Mouse (Mus musculus): ENCODE measurements around the gene Ccdc85c. TPM values are rescaled to one million over a fixed set of nuclear protein-coding genes. Genes with fewer than 3 reads are reported as not detected.

Gene Ccdc85c
- polyA plus RNA-seq, 1 experiment = 100 TPM

- Histone ChIP-seq H3K27me3 (ENCODE audit: control insufficient read depth, insufficient read depth, low read length) (no peaks in the 10 kb centered on the region), H3K27ac (ENCODE audit: insufficient read depth, low read depth, low read length) (no peak overlapping the region)
Measured at GRCm38 (mm10) chr12:108284455-108285224, 9.4 kb upstream of the Ccdc85c start.

DNA sequence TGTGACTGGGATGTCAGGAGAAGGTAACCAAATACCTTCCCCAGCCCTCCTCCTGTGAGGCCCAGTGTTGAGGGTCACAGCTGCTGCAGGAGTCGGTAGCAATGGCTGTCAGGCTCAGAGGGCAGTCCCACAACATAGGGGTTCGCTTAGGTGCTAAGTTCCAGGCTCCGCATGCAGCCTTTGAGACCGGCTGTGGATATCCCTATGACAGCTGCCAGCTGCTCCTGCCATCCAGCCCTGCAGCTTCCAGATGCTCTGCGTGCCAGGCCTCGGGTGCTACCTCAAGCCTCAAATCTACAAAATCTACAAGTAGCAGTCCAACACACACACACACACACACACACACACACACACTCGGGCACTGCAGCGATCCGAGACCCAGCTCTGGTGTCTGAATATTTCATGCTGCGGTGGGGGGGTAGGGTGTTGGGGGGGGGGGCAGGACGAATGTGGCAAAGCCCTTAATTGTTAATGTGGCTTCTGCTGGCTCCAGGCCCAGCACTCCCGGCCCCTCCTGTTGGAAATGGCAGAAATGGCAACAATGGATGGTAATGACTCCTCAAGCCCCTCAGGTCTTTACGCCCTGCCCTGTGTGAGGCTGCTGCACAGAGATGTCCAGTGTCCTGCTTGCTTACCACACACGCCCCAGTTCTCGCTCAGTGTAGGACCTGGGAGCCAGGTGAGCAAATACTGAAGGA, 3.1 kb upstream of the Ccdc85c start:
- Histone ChIP-seq H3K27ac (ENCODE audit: insufficient read depth, low read depth, low read length) (no peak overlapping the region), H3K27me3 (ENCODE audit: control insufficient read depth, insufficient read depth, low read length) (no peaks in the 10 kb centered on the region), H3K36me3 (ENCODE audit: control insufficient read depth, insufficient read depth, low read length) (no peaks in the 10 kb centered on the region), H3K4me3 (ENCODE audit: low read depth, low read length) (no peak overlapping the region), H3K4me1 (ENCODE audit: control insufficient read depth, insufficient read depth, insufficient read length, low read length) (peaks cover 2% of the 10 kb centered on the region)
- WGBS = 86% methylated on average over 15 of the region's 15 CpGs
- TF ChIP-seq CTCF (IDR thresholded peaks at IDR 0.05; ENCODE audit: extremely low read depth, insufficient read length, insufficient replicate concordance, low read depth, low read length) (no peak), POLR2A (IDR thresholded peaks at IDR 0.05; ENCODE audit: low read depth, low read length) (no peak)

More at GRCm38 (mm10) chr12:108284455-108285224, 9.4 kb upstream of the Ccdc85c start:
- H3K36me3 ChIP-seq (ENCODE audit: control insufficient read depth, insufficient read depth, low read length) = no peaks in the 10 kb centered on the region
- no peaks in the 10 kb centered on the region; the same call in 1 of the 2 replicates for H3K4me1 ChIP-seq (ENCODE audit: control insufficient read depth, insufficient read depth, insufficient read length, low read length)
- no peak for TF ChIP-seq POLR2A (IDR thresholded peaks at IDR 0.05; ENCODE audit: low read depth, low read length)
- no peak overlapping the region for H3K4me3 ChIP-seq (ENCODE audit: low read depth, low read length)
- 70% methylated on average over 14 of the region's 14 CpGs for WGBS

DNA sequence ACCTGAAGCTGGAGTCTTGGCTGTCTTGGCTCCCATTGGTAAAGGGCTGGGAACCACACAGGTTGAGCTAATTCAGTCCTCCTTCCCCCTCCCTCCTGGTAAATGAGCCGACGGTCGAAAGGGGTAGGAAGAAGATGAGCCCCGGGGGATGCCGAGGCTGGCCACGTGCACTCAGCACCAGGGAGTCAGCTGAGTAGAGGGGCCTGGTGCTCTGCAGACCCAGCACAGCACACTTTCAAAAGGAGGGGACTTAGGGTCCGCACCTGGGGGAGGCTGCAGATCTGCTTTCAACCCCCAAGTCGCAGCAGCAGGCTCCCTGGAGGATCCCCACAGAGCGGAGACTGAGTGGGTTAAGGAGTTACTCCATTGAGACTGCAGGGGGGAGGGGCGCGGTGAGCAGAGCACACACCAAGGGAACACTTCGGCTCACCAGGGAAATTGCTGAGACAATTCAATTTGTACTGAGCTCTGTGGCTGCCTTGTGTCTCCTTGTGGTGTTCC, 2.2 kb upstream of the Ccdc85c start:
- Histone ChIP-seq H3K27ac (ENCODE audit: insufficient read depth, low read depth, low read length) (no peak overlapping the region), H3K4me3 (ENCODE audit: low read depth, low read length) (no peak overlapping the region), H3K27me3 (ENCODE audit: control insufficient read depth, insufficient read depth, low read length) (no peaks in the 10 kb centered on the region), H3K4me1 (ENCODE audit: control insufficient read depth, insufficient read depth, insufficient read length, low read length) (peaks cover 2% of the 10 kb centered on the region), H3K36me3 (ENCODE audit: control insufficient read depth, insufficient read depth, low read length) (no peaks in the 10 kb centered on the region)
- 77% methylated on average over 12 of the region's 12 CpGs for whole genome bisulfite sequencing
- TF ChIP-seq POLR2A (IDR thresholded peaks at IDR 0.05; ENCODE audit: low read depth, low read length) = no peak
- TF ChIP-seq CTCF (IDR thresholded peaks at IDR 0.05; ENCODE audit: extremely low read depth, insufficient read length, insufficient replicate concordance, low read depth, low read length) = no peak

DNA sequence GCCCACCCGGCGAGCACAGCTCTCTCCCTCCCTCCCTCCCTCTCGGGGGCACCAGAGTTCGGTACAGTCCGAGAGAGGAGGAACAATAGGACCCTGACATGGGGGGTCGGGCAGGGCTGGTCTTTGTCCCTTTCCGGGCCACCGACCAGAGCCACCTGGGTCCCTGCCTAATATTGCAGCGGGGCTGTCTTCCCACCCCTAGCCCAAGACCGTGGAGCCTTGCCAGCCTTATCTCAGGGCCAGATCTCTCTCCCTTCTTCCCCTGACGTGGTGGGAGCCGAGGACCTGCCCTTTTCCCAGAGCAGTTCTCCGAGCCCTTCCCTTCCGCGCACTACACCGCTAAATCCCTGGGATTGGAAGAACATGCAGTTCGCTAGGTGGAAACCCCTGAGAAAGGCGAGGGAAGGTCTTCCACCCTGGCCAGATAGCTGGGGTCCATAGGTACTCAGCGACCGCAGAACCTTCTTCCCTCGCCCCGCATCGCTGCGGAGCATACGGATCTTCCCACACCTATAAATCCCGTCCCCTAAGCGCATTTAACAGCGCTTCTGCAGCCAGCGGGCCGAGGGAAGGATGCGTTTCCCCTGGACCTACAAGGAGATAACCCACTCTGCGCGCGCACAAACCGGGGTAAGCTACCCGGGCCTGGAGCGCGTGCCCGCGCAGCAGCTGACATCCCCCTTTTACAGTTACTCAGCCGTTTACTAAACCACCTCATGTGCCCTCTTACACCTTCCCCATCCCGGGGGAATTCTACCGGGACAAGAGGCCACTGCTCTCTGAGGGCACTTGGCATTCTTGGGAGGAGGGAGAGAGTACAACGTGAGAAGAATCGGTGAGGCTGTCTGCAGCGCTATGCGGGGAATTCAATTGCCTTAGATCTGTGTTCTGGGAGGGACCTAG, 946 bp upstream of the Ccdc85c start:
- H3K4me1 ChIP-seq (ENCODE audit: control insufficient read depth, insufficient read depth, insufficient read length, low read length) = peaks cover 6% of the 10 kb centered on the region
- TF ChIP-seq POLR2A (IDR thresholded peaks at IDR 0.05; ENCODE audit: low read depth, low read length) (0 out of 2 replicates have a peak, but pooled peaks have one; percentile 0), CTCF (IDR thresholded peaks at IDR 0.05; ENCODE audit: extremely low read depth, insufficient read length, insufficient replicate concordance, low read depth, low read length) (no peak)
- H3K36me3 ChIP-seq (ENCODE audit: control insufficient read depth, insufficient read depth, low read length) = no peaks in the 10 kb centered on the region
- H3K4me3 ChIP-seq (ENCODE audit: low read depth, low read length) = peak overlapping the region; percentile 64
- WGBS = 2% methylated on average over 47 of the region's 47 CpGs
- H3K27ac ChIP-seq (ENCODE audit: insufficient read depth, low read depth, low read length) = no peak overlapping the region
- no peaks in the 10 kb centered on the region for H3K27me3 ChIP-seq (ENCODE audit: control insufficient read depth, insufficient read depth, low read length)

DNA sequence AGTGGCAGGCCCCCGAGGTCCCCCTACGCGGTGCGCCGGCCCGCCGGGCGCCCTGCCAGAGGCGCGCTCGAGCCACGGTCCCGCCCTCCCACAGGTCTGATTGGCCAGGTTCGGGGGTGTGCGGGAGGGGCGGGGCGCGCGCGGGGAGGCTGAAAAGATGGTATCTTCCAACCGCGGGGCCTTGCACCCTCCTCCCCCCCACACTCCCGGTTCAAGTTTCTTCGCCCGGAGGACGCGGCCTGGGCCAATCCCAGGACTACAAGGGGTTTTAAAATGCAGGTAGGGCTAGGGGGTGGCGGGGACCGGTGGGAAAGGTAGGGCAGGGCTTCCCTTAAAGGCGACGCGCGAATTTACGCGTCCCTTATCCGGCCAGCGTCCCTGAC, 274 bp upstream of the Ccdc85c start:
- H3K36me3 ChIP-seq (ENCODE audit: control insufficient read depth, insufficient read depth, low read length) = no peaks in the 10 kb centered on the region
- no peak overlapping the region for H3K27ac ChIP-seq (ENCODE audit: insufficient read depth, low read depth, low read length)
- peaks cover 7% of the 10 kb centered on the region for H3K4me1 ChIP-seq (ENCODE audit: control insufficient read depth, insufficient read depth, insufficient read length, low read length)
- TF ChIP-seq CTCF (IDR thresholded peaks at IDR 0.05; ENCODE audit: extremely low read depth, insufficient read length, insufficient replicate concordance, low read depth, low read length) (no peak), POLR2A (IDR thresholded peaks at IDR 0.05; ENCODE audit: low read depth, low read length) (no peak; the same call in 1 of the 2 replicates)
- H3K27me3 ChIP-seq (ENCODE audit: control insufficient read depth, insufficient read depth, low read length) = no peaks in the 10 kb centered on the region
- H3K4me3 ChIP-seq (ENCODE audit: low read depth, low read length) = peak overlapping the region; percentile 64
- 1% methylated on average over 37 of the region's 37 CpGs for WGBS

DNA sequence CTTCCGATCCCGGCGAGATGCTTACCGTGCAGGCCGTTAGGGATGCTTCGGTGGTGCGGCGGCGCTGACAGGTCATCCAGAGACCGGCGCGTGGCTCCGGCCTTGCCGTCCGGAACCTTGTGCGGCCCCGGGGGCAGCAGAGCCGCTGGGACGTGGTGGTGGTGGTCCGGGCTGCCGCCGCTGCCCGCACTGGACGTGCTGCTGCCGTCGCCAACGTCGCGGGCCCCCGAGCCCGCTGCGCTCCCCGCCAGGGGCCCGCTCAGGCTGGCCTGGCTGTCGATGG, 971 bp downstream of the Ccdc85c start:
- Histone ChIP-seq H3K36me3 (ENCODE audit: control insufficient read depth, insufficient read depth, low read length) (no peaks in the 10 kb centered on the region), H3K4me3 (ENCODE audit: low read depth, low read length) (peak overlapping the region; percentile 78), H3K27me3 (ENCODE audit: control insufficient read depth, insufficient read depth, low read length) (no peaks in the 10 kb centered on the region), H3K27ac (ENCODE audit: insufficient read depth, low read depth, low read length) (peak overlapping the region; percentile 74), H3K4me1 (ENCODE audit: control insufficient read depth, insufficient read depth, insufficient read length, low read length) (peaks cover 17% of the 10 kb centered on the region)
- under 1% methylated on average over 35 of the region's 35 CpGs for WGBS
- no peak for TF ChIP-seq CTCF (IDR thresholded peaks at IDR 0.05; ENCODE audit: extremely low read depth, insufficient read length, insufficient replicate concordance, low read depth, low read length)
- TF ChIP-seq POLR2A (IDR thresholded peaks at IDR 0.05; ENCODE audit: low read depth, low read length) = no peak
